1 mouse cellular context compared by ENCODE assay signal in genomic region chr19:6141394-6141749, GRCm38 (mm10).
TF ChIP-seq lines count a peak whose summit lies in the region.

Gene Arl2 (minus strand): TSS chr19:6141548.

TF ChIP-seq in CH12.LX, 34 proteins besides CTCF, POLR2A, EP300 and RAD21 (continued from another document):
- TF ChIP-seq CHD1 (IDR thresholded peaks at IDR 0.05; ENCODE audit: low read depth, low read length) = no peak
- no peak; the same call in none of the 2 replicates for TF ChIP-seq SIN3A (IDR thresholded peaks at IDR 0.05; ENCODE audit: low read length)
- 0 out of 2 replicates have a peak, but pooled peaks have one; percentile 3 for TF ChIP-seq ETS1 (conservative IDR thresholded peaks at IDR 0.05; ENCODE audit: low read depth, low read length)
- no peak for TF ChIP-seq JUND (conservative IDR thresholded peaks at IDR 0.05; ENCODE audit: low read depth, low read length)
- no peak for TF ChIP-seq ZMIZ1 (IDR thresholded peaks at IDR 0.05; ENCODE audit: low read depth, low read length)
- TF ChIP-seq ZC3H11A (IDR thresholded peaks at IDR 0.05; ENCODE audit: low read depth, low read length) = no peak
